Mouse (Mus musculus): ENCODE measurements at regions not wholly inside any gene's neighbourhood (a gene's known extent, or its start where the extent isn't known, plus 50 kb on each side); places are given as distances from the start of the nearest gene placed in this dataset.

GRCm38 (mm10) chr8:31001980-31002730 lies 2426.4 kb upstream of the 5930422O12Rik start:
- TF ChIP-seq POLR2A (IDR thresholded peaks at IDR 0.05; ENCODE audit: extremely low read depth, insufficient read depth, low read length) (no peak), CTCF (IDR thresholded peaks at IDR 0.05; ENCODE audit: low read depth, low read length) (no peak)
